Mouse (Mus musculus) CH12F3 (cell line): ENCODE data around the gene Dlgap4.

Experiments used
- in situ Hi-C: fragments of 300-500 bp; cut with MboI; formaldehyde crosslinking; loops from 2 replicates; pipeline ENCODE4 v1.14.3; 2020; ENCODE audit warnings: low sequenced_read_pairs

Gene Dlgap4

GRCm38 (mm10) chr2:156616513-156616912 lies 3.0 kb downstream of the Dlgap4 start:
- in situ Hi-C loops: no loop called here

- in situ Hi-C loops: no loop called here
These were observed 4.0 kb downstream of the Dlgap4 start for GRCm38 (mm10) chr2:156617536-156617935.

DNA sequence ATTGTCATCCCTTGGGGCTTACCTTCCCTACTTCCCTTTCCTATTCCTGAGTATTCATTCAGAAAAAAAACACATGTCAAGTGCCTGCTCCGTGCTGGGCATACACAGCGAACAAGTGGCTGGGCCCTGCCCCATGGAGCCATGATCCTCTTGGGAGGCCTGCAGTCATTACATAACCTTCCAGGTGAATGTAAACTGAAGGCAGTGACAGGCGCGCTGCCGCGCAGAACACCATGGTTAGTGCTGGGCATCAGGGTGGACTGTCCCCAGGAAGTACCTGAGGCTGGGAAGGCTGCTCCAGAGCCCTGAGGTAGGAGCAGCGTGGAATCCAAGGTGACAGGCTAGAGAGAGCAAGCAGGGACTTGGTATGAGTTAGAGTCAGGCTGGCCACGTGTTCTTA lies 7.4 kb downstream of the Dlgap4 start:
- in situ Hi-C loops: no loop called here

DNA sequence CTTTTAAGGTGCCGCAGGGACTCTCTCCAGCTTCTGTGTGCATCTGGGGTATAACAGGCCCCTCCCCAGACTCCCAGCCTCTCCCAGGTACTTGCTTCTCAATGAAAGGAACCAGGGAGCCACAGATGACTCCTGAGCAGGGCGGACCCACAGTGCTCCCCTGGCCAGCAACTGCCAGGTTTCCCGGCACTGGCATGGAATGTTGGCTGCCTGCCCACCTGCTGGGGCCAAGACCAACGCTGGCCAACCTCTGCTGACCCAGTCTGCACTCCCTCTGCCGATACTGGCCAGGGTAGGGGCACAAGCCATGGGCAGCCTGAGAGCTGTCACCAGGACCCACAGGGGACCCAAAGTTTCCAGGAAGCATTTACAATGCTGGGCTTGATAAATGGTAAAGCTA lies 7.9 kb downstream of the Dlgap4 start:
- in situ Hi-C loops: no loop called here

DNA sequence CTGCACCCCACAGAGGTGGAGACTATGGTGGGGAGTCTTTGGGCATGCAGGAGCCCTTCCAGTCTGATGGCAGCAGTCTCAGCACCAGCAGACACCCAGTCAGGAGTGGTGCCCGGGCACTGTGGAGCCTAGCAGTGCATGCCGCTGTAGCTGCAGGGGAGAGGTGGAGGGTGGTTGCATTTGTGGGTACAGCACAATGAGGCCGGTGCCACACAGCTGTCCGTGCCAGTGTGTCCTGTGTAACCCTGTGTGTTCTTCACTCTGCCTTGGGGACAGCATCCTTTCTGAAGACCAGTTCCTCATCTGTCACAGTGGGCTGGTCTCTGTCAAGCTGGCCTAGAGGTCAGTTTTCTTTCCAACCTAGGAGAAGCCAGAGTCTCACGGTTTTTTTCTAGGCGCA lies 8.7 kb downstream of the Dlgap4 start:
- in situ Hi-C loops: no loop called here

GRCm38 (mm10) chr2:156623246-156623645 lies 9.7 kb downstream of the Dlgap4 start:
- in situ Hi-C loops: no loop called here

- in situ Hi-C loops: no loop called here
These were observed 11.8 kb downstream of the Dlgap4 start for GRCm38 (mm10) chr2:156625307-156625706.

- in situ Hi-C loops: no loop called here
These were observed 12.6 kb downstream of the Dlgap4 start for GRCm38 (mm10) chr2:156626119-156626518.

DNA sequence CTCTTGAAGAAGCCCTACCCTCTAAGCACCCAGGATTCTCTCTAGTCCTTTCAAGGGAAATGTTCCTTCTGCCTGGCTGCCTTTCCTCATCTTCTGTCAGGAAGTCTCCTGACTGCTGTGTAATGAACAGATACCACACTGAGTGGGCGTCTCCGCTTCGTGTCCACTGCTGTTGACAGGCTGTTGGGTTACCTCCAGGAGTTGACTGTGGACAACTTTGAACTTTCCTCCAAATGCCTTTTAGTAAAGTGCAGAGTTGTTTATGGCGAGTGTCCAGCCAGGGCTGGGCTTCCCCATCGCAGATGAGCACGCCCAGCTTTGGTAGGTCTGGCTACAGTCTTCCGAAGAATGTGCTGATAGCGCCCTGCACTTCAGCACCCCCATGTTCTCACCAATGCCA lies 13.0 kb downstream of the Dlgap4 start:
- in situ Hi-C loops: no loop called here

DNA sequence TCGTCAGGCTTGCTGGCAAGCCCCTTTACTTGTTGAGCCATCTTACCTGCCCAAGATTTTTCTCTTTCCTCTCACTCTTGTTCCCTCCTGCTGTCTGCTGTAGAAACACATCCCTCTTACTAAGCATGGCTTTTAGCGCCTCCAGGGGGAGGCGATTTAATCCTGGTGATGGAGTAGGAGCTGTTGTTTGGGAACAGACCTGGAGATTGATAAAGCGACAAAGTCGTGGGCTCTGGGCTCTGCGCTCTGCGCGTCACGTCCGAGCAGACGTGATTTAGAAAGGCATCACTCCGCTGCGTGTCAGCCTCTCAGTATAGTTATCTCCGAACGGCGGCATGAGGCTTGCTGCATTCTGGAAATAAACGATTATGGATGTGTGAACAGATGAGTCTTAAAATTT lies 14.4 kb downstream of the Dlgap4 start:
- in situ Hi-C loops: no loop called here

DNA sequence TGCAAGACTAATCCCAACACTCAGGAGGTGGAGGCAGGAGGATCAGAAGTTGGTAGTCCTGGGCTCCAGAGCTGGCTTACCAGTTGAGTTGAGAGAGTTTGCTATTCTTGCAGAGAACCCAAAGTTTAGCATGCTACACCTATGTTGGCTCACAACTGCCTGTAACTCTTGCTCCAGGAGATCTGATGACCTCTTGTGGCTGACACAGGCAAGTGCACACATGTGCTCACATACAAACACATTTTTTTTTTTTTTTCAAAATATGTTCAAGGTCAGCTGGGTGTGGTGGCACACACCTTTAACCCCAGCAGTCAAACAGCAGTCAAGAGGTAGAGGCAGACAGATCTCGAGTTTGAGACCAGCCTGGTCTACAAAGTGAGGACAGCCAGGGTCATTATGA lies 16.8 kb downstream of the Dlgap4 start:
- in situ Hi-C loops: no loop called here

GRCm38 (mm10) chr2:156632721-156633120 lies 19.2 kb downstream of the Dlgap4 start:
- in situ Hi-C loops: no loop called here

GRCm38 (mm10) chr2:156635091-156635490 lies 21.6 kb downstream of the Dlgap4 start:
- in situ Hi-C loops: no loop called here

DNA sequence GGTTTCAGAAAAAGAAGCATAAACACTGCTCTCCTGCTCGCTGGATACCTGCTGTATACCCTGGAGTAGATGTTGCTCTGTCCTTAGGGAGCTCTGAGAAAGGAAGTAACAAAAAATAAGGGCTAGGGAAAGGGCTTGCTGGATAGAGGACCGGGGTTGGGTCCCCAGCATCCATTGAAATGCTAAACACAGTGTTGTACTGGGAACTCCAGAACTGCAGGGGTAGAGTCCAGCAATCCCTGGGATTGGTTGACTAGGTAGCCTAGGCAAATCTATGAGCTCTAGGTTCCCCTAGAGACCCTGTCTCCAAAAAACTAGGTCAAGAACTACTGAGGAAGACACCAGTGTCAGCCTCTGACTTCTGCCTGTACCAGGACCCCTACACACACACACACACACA lies 27.6 kb downstream of the Dlgap4 start:
- in situ Hi-C loops: no loop called here

DNA sequence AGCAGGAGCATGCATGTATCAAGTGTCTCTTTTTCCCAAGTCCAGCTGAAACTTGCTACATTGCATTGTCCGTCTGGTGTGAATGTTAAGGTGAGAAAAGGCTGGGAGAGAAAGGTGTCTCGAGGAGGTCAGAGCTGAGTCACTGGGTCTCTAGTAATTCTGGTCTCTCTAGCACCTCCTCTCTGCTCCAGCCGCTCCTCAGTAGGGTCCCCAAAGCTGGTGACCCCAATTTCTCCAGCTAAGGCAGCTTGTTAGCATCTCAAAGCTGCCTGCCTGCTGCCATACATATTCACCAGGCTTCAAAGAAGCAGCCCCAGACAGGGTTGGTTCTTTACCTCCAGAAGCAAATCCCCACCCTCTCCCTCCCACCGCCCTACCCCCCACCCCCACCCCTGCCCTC lies 29.4 kb downstream of the Dlgap4 start:
- in situ Hi-C loops: no loop called here

GRCm38 (mm10) chr2:156643406-156643805 lies 29.9 kb downstream of the Dlgap4 start:
- in situ Hi-C loops: no loop called here

DNA sequence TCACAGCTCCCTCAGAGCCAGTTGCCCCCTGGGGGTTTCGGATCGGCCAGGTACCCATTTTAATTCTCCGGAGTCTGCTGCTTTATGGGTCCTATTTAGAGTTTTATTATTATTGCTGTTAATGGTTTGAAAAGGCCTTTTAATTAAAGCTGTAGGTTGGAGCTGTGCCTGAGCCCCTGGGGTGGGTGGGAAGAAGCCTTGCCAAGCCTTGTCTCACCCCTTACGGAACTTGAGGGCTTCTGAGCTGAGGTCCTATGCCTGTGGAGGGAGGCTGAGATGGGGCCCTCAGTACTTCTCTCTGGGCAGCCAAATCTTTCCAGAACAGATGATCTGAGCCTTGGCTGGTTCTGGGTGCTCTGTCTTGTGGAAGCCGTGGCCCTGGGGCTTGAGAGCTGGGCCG lies 31.6 kb downstream of the Dlgap4 start:
- in situ Hi-C loops: no loop called here

- in situ Hi-C loops: no loop called here
These were observed 33.4 kb downstream of the Dlgap4 start for GRCm38 (mm10) chr2:156646877-156647276.

- in situ Hi-C loops: no loop called here
These were observed 34.5 kb downstream of the Dlgap4 start for GRCm38 (mm10) chr2:156648042-156648441.

DNA sequence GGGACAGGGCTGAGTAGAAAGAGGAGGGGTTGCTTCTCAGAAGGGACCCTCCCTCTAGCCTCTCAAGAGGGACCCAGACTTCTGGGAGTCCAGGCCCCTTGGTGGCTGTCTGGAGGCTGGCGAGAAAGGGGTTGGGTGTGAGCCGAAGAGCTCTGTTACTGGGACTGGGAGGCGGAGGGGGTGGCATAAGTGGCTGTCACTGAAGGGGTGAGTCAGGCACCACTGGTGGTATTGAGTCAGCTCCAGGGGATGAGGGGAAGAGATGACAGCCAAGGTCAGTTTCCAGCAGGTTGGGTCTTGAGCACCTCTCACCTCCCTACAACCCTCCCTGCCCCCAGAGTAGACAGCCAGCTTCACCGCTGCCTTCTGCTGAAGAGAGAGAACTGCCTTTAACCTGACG lies 35.9 kb downstream of the Dlgap4 start:
- in situ Hi-C loops: no loop called here

- in situ Hi-C loops: no loop called here
These were observed 37.5 kb downstream of the Dlgap4 start for GRCm38 (mm10) chr2:156651019-156651418.

- in situ Hi-C loops: no loop called here
These were observed 39.3 kb downstream of the Dlgap4 start for GRCm38 (mm10) chr2:156652841-156653240.

- in situ Hi-C loops: no loop called here
These were observed 40.6 kb downstream of the Dlgap4 start for GRCm38 (mm10) chr2:156654148-156654547.

DNA sequence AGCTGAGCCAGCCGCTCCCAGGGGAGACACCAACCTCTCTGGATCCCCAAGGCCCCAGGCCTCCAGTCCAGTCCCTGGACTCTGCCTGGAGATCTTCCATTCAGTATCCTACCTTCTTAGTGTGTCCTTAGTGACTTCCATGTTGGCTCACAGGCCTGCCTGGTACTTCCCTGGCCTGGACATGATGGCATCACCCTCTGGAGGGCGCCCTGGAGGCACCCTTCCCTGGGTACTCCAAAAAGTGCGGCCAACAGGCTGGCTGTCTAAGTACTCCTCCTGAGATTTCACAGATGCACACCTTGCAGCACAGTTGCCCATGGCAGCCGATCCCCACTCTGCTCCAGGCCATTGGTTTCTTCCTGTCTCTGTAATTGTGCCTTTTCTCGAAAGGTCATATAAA lies 42.1 kb downstream of the Dlgap4 start:
- in situ Hi-C loops: no loop called here
